Mouse (Mus musculus): ENCODE measurements around the gene Slc36a4. TPM values are rescaled to one million over a fixed set of nuclear protein-coding genes. Genes with fewer than 3 reads are reported as not detected.

Slc36a4 gene
- polyA plus RNA-seq (2015; fragmentation: Nextera tagmentation; extraction: Ambion mirVana): 12.3 and 12.6 TPM in 2 replicates

DNA sequence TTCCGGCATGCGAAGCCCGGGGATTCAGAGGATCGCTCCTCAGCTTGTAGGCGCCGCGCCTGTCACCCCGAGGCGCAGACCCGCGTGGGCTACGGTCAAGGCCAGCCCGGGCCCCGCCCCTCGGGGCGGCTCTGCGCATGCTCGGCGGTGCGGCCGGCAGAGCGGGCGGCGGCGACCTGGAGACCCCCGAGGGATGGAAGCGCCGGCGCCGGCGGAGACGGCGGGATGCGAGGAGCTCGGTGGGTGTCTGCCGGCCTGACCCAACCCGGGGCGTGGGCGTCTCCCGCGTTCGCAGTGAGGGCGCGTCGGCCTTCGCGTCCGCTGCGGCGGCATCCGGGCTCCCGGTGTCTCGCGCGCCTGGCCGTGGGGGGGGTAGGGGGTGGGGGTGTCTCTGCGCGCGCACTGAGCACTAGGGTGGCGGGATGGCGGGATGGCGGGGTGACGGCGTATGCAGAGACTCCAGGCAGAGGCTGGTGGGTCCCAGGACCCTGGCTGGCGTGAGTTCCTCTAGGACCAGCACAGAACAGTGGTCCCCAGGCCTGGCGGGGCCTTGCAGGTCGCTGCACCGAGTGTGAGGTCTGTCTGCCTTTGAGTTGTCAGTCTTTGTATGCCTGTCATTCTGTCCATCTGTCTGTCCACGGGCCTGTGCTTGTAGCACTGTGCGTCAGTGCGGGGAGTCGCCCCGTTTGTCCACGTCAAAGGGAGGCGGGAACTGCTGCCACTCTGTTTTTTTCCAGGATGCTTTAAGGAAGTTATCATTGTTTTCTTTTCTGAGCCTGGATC lies at the start of gene Slc36a4:
Gene Slc36a4, plus strand, starts transcription at position 140 of the 783 bp plus-strand sequence.
- ATAC-seq (ENCODE audit: borderline replicate concordance, extremely low read depth, low FRiP score, low TSS enrichment): peak; percentile 92

DNA sequence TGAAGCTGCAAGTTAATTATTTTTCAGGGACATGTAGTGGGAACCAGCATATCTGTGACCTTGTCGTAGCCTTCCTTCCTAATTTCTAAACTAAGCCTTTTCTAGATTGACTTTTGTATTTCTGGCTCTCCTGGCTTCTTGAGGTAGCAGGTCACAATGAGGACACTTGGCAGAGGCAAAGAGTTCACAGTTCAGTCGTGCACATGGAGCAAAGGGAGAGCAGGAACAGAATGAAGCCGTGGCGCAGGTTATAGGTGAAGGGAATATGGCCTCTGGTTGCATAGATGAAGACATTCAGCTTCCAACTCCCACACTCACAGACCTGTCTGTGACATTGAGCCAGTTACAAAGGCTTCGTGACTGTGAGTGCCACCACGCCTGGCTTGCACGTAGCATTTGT lies 44.9 kb upstream of the Slc36a4 start:
- 0 out of 2 replicates have a peak, but pooled peaks cover 3% of the 10 kb centered on the region for H3K4me1 ChIP-seq
- H3K27me3 ChIP-seq: no peaks in the 10 kb centered on the region
- no peaks in the 10 kb centered on the region for H3K9me3 ChIP-seq
- ATAC-seq (ENCODE audit: borderline replicate concordance, extremely low read depth, low FRiP score, low TSS enrichment): no peak
- H3K36me3 ChIP-seq: no peaks in the 10 kb centered on the region
- no peak overlapping the region for H3K4me3 ChIP-seq
- no peak overlapping the region for H3K9ac ChIP-seq
- H3K27ac ChIP-seq: no peak overlapping the region
- WGBS: 72% methylated on average over 7 of the region's 7 CpGs
- H3K4me2 ChIP-seq: no peak overlapping the region

More for the DNA sequence above, at the start of gene Slc36a4:
- 0 out of 2 replicates have a peak, but pooled peaks cover 12% of the 10 kb centered on the region for H3K4me1 ChIP-seq
- H3K4me2 ChIP-seq: peak within 1 kb of the TSS; percentile 73
- under 1% methylated on average over 68 of the region's 75 CpGs for WGBS
- H3K9me3 ChIP-seq: no peaks in the 10 kb centered on the region
- no peaks in the 10 kb centered on the region for H3K36me3 ChIP-seq
- peak within 1 kb of the TSS; percentile 71 for H3K4me3 ChIP-seq
- no peaks in the 10 kb centered on the region for H3K27me3 ChIP-seq
- peak within 1 kb of the TSS; percentile 66; the same call in 1 of the 2 replicates for H3K27ac ChIP-seq
- H3K9ac ChIP-seq: peak within 1 kb of the TSS; percentile 71

DNA sequence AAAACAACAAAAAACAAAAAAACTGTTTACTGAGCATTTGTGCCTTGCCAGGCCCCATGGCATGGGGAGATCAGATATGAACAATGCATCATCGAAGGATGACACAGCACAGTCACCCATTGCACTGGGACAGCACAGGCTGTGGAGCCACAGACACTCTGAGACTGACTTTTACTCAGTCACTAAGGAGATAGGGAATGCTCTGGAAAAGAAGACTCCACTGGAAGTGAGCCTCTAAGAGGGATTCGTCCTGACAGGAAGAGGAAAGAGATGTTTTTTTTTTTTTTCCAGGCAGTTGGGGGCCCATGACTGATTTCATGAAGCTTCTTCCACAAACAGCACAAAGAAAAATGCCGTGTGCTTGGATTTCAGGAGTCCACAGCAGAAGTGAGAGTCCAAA lies 40.1 kb upstream of the Slc36a4 start:
- 31% methylated on average over 3 of the region's 3 CpGs for WGBS
- Histone ChIP-seq H3K27ac (peak overlapping the region; percentile 51; the same call in 1 of the 2 replicates), H3K36me3 (no peaks in the 10 kb centered on the region), H3K4me2 (no peak overlapping the region), H3K4me3 (no peak overlapping the region), H3K9me3 (no peaks in the 10 kb centered on the region), H3K27me3 (no peaks in the 10 kb centered on the region), H3K9ac (no peak overlapping the region), H3K4me1 (0 out of 2 replicates have a peak, but pooled peaks cover 8% of the 10 kb centered on the region)
- no peak for ATAC-seq (ENCODE audit: borderline replicate concordance, extremely low read depth, low FRiP score, low TSS enrichment)

DNA sequence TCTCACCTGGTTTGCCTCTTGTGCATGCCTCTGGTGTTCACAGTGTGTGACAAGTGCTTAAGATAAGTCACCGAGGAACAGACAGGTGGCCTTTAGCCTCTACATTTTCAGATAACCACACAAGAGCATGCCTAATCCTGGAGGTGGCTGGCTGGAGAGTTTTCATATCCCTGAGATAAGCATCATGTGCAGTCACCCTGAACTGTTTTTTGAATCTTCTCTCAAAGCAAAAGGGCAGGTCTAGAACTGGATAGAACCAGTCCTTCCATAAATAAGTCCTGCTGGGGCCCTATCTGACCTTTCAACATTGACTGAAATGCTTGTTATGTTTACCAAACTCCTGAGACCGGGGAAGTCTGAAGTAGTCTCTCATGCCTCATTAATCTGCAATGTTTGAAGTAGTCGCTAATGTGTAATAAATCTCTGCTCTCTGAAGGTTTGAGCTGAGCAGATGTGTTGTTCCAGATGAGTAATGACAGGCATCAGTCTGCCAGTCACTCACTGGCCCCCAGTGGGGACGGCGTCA lies 39.5 kb upstream of the Slc36a4 start:
- ATAC-seq (ENCODE audit: borderline replicate concordance, extremely low read depth, low FRiP score, low TSS enrichment): no peak
- H3K27ac ChIP-seq: peak overlapping the region; percentile 51; the same call in 1 of the 2 replicates

DNA sequence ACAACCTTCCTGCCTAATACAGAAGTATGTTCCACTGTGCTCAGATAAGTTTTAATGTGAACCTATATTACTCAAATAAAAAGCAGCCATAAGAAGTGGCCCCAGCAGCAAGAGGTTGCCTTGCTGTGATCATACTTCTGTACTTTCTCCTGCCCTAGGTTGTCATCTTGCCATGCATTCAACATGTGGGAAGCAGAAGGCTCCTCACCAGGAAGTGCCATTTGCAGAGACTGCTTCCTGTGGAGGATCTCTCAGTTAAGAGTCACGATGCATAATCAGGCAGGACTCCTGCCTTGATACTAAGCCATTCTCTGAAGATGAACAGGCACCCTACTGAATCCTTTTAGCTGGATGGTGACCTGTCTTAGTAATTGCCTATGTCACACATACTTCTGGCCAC lies 37.3 kb upstream of the Slc36a4 start:
- H3K4me2 ChIP-seq: no peak overlapping the region
- H3K9me3 ChIP-seq: no peaks in the 10 kb centered on the region
- no peak overlapping the region for H3K27ac ChIP-seq
- 28% methylated on average over 1 of the region's 1 CpGs for WGBS
- H3K4me1 ChIP-seq: 0 out of 2 replicates have a peak, but pooled peaks cover 8% of the 10 kb centered on the region
- H3K4me3 ChIP-seq: no peak overlapping the region
- ATAC-seq (ENCODE audit: borderline replicate concordance, extremely low read depth, low FRiP score, low TSS enrichment): no peak
- no peaks in the 10 kb centered on the region for H3K36me3 ChIP-seq
- H3K27me3 ChIP-seq: no peaks in the 10 kb centered on the region
- H3K9ac ChIP-seq: no peak overlapping the region

More for the DNA sequence above, 39.5 kb upstream of the Slc36a4 start:
- WGBS: 9% methylated on average over 5 of the region's 5 CpGs
- no peak overlapping the region for H3K4me3 ChIP-seq
- H3K27me3 ChIP-seq: no peaks in the 10 kb centered on the region
- H3K9me3 ChIP-seq: no peaks in the 10 kb centered on the region
- H3K4me1 ChIP-seq: 0 out of 2 replicates have a peak, but pooled peaks cover 8% of the 10 kb centered on the region
- no peak overlapping the region for H3K4me2 ChIP-seq
- H3K36me3 ChIP-seq: no peaks in the 10 kb centered on the region
- no peak overlapping the region for H3K9ac ChIP-seq

DNA sequence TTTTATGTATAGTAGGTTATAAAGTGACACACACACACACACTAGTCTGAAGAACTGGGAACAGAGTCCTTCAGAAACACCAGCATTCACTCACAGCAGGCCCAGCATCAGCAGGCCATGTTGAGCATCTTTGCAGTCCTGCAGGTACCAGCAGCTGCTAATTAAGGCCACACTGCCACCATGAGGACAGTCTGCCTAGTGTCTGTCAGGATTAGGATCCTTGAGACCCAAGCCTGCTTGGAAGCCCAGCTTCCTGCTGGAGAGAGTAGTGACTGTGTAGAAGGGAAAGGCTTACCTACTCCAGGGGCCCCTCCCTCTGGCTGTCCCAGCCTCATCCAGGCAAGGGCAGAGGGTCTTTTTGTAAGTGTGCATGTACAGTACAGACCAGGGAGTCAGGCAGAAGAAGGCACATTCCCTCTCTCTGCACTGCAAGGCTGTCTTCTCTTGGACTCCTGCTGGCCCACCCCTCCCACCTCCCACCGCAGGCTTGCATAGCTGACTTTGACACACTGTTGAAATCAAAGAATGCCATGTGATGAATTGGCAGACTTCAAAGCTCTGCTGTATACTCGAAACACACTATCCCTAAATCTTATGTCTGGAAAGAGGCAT lies 27.6 kb upstream of the Slc36a4 start:
- no peaks in the 10 kb centered on the region for H3K9me3 ChIP-seq
- no peak overlapping the region for H3K27ac ChIP-seq
- ATAC-seq (ENCODE audit: borderline replicate concordance, extremely low read depth, low FRiP score, low TSS enrichment): peak; percentile 81
- no peak overlapping the region for H3K4me2 ChIP-seq
- H3K4me1 ChIP-seq: no peaks in the 10 kb centered on the region
- no peak overlapping the region for H3K9ac ChIP-seq
- no peaks in the 10 kb centered on the region for H3K27me3 ChIP-seq
- 10% methylated on average over 2 of the region's 2 CpGs for WGBS
- no peaks in the 10 kb centered on the region for H3K36me3 ChIP-seq
- H3K4me3 ChIP-seq: no peak overlapping the region

DNA sequence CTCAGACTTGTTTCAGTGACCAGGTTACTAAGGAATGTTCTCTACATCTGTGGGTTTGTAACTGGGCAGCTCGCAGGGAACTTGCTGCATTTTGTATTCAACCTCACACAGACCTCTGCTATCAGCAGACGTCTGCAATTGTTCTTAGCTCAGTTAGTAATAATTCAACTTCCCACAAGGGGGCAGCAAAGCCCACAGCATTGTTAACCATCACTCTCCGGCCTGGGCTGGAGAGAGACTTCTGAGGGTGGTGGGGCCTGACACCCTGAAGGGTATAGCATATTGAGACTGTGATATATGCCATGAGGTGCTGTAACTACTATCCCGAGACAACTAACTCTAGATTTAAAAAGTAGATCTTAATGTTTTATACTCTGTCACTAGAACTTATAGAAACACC lies 24.3 kb upstream of the Slc36a4 start:
- Histone ChIP-seq H3K27me3 (no peaks in the 10 kb centered on the region), H3K9ac (no peak overlapping the region), H3K4me3 (no peak overlapping the region), H3K9me3 (no peaks in the 10 kb centered on the region), H3K4me1 (no peaks in the 10 kb centered on the region), H3K36me3 (no peaks in the 10 kb centered on the region), H3K4me2 (no peak overlapping the region), H3K27ac (no peak overlapping the region)
- peak; percentile 31; the same call in 1 of the 2 replicates for ATAC-seq (ENCODE audit: borderline replicate concordance, extremely low read depth, low FRiP score, low TSS enrichment)
- WGBS: 10% methylated on average over 4 of the region's 4 CpGs

DNA sequence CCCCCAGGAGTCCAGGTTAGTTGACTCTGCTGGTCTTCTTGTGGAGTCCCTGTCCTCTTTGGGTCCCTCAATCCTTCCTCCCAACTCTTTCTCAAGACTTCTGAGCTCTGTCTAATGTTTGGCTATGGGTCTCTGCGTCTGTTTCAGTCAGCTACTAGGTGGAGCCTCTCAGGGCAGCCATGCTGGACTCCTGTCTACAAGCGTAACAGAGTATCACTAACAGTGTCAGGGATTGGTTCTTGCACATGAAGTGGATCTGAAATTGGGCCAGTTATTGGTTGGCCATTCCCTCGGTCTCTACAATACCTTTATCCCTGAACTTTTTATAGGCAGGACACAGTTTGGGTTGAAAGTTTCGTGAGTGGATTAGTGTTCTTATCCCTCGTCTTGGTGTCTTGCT lies 22.2 kb upstream of the Slc36a4 start:
- Histone ChIP-seq H3K27ac (no peak overlapping the region), H3K36me3 (no peaks in the 10 kb centered on the region), H3K9me3 (no peaks in the 10 kb centered on the region), H3K4me2 (no peak overlapping the region), H3K4me3 (no peak overlapping the region), H3K9ac (no peak overlapping the region), H3K4me1 (no peaks in the 10 kb centered on the region), H3K27me3 (no peaks in the 10 kb centered on the region)
- no peak for ATAC-seq (ENCODE audit: borderline replicate concordance, extremely low read depth, low FRiP score, low TSS enrichment)
- WGBS: 87% methylated on average over 5 of the region's 5 CpGs

DNA sequence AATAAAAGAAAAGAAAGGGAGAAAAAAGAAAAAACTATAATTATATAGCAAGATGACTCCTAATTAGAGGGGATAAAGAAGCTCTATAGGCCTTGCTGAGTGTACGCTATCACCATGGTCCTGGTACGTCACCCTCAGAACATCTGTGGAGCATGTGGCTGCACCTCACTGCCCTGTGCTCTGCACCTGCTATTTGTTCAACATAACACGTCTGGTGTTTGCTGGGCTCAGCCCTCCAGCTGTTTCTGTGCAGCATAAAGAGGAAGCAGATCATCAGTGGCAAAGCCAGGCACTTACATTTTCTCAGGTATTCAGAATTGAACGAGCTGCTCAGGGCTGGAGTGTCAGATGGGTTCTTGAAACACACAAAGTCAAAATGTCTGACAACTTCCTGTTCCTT lies 15.7 kb upstream of the Slc36a4 start:
- Histone ChIP-seq H3K4me3 (no peak overlapping the region), H3K27me3 (no peaks in the 10 kb centered on the region), H3K27ac (no peak overlapping the region), H3K4me1 (no peaks in the 10 kb centered on the region), H3K4me2 (no peak overlapping the region), H3K9me3 (no peaks in the 10 kb centered on the region), H3K36me3 (no peaks in the 10 kb centered on the region), H3K9ac (no peak overlapping the region)
- WGBS: 40% methylated on average over 4 of the region's 4 CpGs
- ATAC-seq (ENCODE audit: borderline replicate concordance, extremely low read depth, low FRiP score, low TSS enrichment): no peak

DNA sequence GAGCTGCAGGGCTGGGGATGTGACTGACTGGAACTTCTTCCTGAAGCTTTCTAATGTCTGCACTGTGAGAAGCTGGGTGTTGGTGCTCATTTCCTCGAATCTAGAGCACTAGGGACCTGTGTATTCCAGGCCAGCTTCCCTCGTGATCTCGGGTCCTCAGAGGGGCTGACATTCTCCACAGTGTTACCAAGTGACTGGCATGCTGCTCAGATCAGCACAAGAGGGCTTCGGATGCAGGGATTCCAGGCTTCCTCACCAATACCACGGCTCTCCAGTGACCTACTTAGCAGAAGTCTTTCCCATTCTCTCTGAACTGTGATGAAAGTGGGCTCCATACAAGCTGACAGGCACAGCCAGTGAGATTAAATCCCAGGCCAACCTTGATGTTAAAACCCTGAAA lies 14.5 kb upstream of the Slc36a4 start:
- Histone ChIP-seq H3K9ac (no peak overlapping the region), H3K4me1 (no peaks in the 10 kb centered on the region), H3K27me3 (no peaks in the 10 kb centered on the region), H3K27ac (no peak overlapping the region), H3K36me3 (no peaks in the 10 kb centered on the region), H3K4me2 (no peak overlapping the region), H3K9me3 (no peaks in the 10 kb centered on the region), H3K4me3 (no peak overlapping the region)
- WGBS: 40% methylated on average over 5 of the region's 5 CpGs
- no peak for ATAC-seq (ENCODE audit: borderline replicate concordance, extremely low read depth, low FRiP score, low TSS enrichment)

DNA sequence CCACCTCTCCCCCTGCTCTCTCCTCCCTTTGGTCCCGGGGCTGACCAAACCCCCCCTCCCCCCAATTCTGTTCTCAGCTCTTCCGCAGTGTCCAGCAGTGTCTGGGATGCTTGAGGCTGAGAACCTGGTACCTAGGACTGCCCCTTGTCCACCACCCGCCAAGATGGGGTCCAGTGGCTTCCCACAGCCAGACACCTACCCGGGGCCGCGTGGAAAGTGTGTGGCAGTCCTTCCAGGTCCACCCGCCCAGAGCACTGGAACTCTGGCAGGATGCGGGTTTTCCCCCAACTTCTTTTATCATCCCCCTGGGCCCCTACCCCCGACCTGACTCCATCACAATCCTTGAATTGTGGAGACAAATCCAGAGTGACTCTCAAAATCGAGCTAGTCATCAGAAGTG lies 3.8 kb upstream of the Slc36a4 start:
- Histone ChIP-seq H3K4me1 (0 out of 2 replicates have a peak, but pooled peaks cover 7% of the 10 kb centered on the region), H3K4me3 (no peak overlapping the region), H3K9ac (no peak overlapping the region), H3K4me2 (no peak overlapping the region), H3K27ac (no peak overlapping the region), H3K9me3 (no peaks in the 10 kb centered on the region), H3K27me3 (no peaks in the 10 kb centered on the region), H3K36me3 (no peaks in the 10 kb centered on the region)
- no peak for ATAC-seq (ENCODE audit: borderline replicate concordance, extremely low read depth, low FRiP score, low TSS enrichment)
- WGBS: 72% methylated on average over 10 of the region's 10 CpGs
